Mouse (Mus musculus): Measurements from ENCODE around the gene Swap70.

Swap70 gene

DNA sequence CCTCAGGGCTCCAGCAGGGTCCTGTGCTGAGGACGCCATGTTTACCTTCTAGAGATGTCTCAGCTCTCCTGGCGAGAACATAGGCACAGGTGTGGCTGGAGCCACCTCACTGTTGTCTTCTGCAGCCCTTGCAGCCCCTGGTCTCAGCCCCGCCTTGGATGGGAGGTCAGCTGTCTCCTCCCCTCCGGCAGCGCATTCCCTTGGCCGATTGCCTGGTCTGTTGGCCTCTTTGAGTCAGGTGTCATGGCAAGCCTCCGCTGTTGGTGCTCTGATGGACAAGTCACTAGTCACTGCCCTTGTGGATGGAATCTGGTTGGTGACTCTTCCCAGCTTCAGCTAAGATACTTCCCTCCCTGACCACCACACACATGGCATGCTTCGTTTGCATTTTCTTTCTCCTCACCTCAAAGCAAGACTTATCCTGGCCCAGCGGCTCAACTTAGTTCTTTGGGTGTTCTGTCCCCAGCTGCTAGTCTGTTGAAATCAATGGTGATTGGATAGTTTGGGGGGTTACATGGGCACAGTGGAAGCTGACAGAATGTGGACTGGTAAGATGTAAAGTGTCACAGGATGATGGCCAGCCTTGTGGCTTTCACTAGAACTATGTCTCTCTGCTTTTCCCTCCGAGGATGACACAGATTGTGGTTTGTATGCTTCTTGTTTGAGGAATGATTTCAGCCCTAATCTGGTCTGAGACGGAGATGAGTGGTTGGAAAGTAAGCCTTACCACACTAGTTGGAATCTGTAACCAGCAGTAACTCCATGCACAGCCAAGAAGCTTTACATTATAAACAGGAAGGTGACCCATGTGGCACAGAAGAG, 60.1 kb downstream of the Swap70 start:
- no peak for TF ChIP-seq GATA4 (IDR thresholded peaks at IDR 0.05; ENCODE audit: insufficient replicate concordance, low read length)

DNA sequence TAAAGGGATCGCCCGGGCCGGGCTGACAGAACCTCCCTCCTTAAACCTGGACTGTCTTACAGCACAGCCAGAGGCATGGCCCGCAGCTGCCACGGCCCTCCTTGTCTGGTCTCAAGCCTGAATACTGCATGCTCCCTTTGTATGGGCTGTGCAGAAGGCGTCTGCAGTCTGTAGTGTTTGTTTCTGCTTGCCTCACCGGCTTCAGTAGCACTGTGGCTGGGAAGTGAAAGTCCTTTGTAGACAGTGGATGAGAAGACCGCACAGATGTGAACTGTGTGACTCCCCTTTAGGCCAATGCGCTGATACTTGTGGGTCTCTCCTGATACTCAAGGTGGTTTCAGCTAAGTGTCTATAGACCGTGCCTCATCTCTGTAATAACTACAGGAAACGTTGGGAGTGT, 61.3 kb downstream of the Swap70 start:
- TF ChIP-seq GATA4 (IDR thresholded peaks at IDR 0.05; ENCODE audit: insufficient replicate concordance, low read length) = no peak

- TF ChIP-seq GATA4 (IDR thresholded peaks at IDR 0.05; ENCODE audit: insufficient replicate concordance, low read length) = no peak
These were observed 62.2 kb downstream of the Swap70 start for GRCm38 (mm10) chr7:110283484-110284275.

DNA sequence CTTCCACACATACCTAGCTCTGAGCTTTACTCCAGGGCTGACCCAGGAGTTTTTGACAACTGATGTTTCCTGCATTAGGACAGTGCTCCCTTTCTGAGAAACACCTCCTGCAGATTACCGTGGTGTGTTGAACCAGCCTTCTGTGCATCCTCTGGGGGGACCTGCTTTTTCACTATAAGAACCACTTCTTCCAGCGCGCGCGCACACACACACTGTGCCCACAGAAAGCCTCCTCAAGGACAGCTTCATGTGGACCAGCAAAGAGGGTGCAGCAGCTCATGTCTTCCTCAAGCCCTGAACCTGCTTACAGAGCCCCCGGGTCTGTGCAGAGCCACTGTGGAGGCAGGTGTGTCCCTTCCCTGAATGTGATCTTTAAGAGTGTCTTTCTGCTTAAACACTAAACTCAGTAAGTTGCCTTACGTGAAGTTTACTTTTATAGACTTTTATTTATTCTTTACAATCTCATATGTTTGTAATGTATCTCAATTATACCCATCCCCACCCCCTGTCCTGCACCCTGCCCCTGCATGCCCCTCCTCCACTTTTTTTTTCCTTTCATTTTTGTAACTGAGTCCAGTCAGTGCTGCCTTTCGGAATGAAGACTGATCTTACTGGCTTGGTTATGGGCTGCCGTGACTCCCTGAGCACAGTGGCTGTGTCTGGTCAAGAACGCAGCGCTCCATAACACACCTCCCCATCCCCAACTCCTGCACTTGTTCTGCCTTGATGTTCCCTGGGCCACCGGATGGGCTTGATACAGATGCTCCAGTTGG, 63.8 kb downstream of the Swap70 start:
- TF ChIP-seq GATA4 (IDR thresholded peaks at IDR 0.05; ENCODE audit: insufficient replicate concordance, low read length) = no peak

- no peak for TF ChIP-seq GATA4 (IDR thresholded peaks at IDR 0.05; ENCODE audit: insufficient replicate concordance, low read length)
These were observed 64.3 kb downstream of the Swap70 start for GRCm38 (mm10) chr7:110285849-110286151.

DNA sequence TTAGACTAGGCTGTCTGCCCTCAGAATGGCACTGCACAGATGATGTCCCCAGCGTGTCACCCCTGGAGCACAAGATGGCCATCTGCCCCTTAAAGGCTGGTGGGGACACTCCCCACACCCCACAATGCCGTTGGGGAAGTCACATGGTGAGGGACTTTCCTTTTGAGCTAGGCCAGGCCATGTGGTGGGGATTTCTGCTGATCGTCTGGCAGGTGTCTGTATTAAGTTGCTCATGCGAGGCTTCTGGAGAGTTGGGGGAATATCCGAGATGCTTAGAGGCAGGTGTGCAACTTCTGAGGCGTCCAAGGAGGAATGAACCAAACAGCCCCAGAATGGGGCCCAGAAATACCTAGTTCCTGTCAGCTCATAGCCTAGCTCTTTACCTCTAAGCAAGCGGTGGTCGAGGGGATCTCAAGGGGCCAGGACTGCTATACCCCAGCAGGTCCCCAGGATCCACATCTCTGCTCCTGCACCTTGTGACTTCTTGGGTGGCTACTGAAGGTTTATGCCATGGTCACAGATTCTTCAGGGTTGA, 64.8 kb downstream of the Swap70 start:
- no peak for TF ChIP-seq GATA4 (IDR thresholded peaks at IDR 0.05; ENCODE audit: insufficient replicate concordance, low read length)

GRCm38 (mm10) chr7:110286838-110287475, 65.4 kb downstream of the Swap70 start:
- TF ChIP-seq GATA4 (IDR thresholded peaks at IDR 0.05; ENCODE audit: insufficient replicate concordance, low read length) = no peak

DNA sequence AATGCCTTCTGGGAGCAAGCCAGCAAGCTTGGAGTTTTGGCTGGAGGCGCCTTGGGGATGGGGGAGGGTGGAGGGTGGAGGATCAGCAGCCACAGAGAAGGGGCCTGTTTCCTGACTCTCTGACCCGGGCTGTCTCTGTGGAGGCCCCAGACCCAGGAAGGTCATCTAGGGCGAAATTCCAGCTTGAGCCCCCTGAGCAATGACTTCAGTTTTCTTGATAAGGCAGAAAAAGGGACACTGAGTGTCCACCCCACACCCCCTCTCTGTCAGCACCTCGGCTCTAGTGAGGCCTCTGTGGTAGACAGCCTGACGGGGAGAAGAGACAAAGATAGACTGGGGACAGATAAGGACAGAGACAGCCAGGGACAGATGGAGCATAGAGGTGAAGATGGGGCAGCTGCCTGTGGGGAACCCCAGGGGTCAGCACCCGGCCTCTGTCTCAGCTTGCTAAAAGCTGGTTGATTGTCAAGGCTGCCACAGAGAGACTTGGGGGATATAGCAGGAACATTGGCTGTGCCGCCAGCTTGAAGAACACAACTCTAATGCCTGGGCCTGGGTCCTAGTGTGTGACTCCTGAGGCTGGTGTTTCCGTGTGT, 66.1 kb downstream of the Swap70 start:
- TF ChIP-seq GATA4 (IDR thresholded peaks at IDR 0.05; ENCODE audit: insufficient replicate concordance, low read length) = peak; percentile 53; the same call in 1 of the 2 replicates

DNA sequence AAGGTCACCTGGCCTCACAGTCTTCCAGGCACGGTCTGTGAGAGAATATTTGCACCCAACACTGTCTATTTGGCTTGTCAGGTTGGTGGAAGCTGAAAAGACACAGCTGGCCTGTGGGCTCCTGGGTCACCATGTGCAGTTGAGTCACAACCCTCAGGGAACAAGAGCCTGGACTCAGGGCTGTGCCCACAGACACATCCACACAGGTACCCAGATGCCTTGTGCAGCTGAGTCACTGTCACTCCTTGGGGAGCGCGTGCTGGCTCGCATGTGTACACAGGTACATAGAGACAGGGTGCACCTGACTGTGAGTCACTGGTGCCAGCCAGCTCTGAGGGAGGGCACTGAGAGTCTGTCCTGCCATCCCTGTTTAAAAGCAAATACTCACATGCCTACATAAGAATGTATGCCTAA, 66.7 kb downstream of the Swap70 start:
- TF ChIP-seq GATA4 (IDR thresholded peaks at IDR 0.05; ENCODE audit: insufficient replicate concordance, low read length) = no peak

- no peak for TF ChIP-seq GATA4 (IDR thresholded peaks at IDR 0.05; ENCODE audit: insufficient replicate concordance, low read length)
These were observed 67.2 kb downstream of the Swap70 start for GRCm38 (mm10) chr7:110288731-110289191.

- no peak for TF ChIP-seq GATA4 (IDR thresholded peaks at IDR 0.05; ENCODE audit: insufficient replicate concordance, low read length)
These were observed 68.1 kb downstream of the Swap70 start for GRCm38 (mm10) chr7:110289647-110290046.

DNA sequence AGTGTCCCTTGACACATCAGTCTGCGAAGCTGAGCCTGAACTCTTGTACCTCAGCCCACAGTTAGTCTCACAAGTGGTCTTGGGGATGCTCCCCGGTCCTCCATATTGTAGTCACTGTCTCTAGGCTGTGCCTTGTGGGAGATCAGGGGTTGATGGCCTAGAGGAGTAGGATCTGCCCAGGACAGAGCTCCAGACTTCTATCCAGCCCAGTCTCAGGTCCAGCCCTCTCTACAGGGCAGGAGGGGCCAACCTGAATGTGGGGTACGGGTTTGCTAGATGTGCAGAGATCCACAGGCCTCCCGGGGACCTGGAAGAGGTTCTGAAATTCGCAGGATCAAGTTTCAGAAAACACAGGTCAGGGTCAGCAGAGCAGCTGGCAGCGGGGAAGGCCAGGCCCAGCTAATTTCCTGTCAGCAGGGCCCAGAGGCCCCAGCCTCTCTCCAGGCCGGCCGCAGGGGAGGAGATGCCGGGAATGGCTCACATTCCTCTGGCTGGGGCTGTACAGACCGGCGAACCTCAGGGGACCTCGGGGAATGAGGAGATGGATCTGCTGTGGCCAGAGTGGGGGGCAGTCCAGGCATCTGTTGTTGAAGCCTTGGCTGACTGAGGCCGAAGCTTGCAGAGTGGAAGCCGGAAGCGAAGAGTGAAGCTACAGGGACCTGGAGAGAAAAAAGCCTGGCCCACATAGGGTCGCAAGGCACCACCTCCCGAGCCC, 75.5 kb downstream of the Swap70 start:
- TF ChIP-seq GATA4 (IDR thresholded peaks at IDR 0.05; ENCODE audit: insufficient replicate concordance, low read length) = no peak

DNA sequence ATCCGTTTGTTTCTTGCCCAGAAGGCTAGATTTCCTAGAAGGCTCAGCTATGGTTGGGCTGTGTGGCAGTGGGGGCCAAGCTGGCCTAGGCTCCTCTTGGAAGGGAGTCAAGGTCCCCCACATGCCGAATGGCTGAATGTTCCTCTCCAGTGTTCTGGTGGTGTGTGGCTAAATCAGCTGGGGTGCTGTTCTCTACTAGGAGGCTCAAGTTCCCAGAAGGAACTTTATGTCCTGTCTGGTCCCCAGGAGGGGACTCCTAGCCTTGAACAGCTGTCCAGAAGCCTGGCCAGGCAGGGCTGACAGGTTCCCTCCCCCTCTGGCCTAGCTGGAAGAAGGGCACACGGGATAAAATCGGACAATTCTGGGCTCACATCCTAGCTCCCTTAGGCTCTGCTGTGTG, 76.1 kb downstream of the Swap70 start:
- TF ChIP-seq GATA4 (IDR thresholded peaks at IDR 0.05; ENCODE audit: insufficient replicate concordance, low read length) = no peak

- no peak for TF ChIP-seq GATA4 (IDR thresholded peaks at IDR 0.05; ENCODE audit: insufficient replicate concordance, low read length)
These were observed 76.6 kb downstream of the Swap70 start for GRCm38 (mm10) chr7:110298090-110298489.
